Mouse (Mus musculus) cortical plate, adult 2 months (tissue): ENCODE results near the gene Sectm1b.

Source experiments
- CTCF ChIP-seq: fragments of 200-500 bp; IDR thresholded peaks from 2 replicates; pipeline ENCODE4 v1.5.1; 2011; ENCODE audit warnings: mild to moderate bottlenecking, control low read depth, low read length; ENCODE audit not compliant: insufficient read depth; ENCODE audit errors: extremely low read depth
- POLR2A ChIP-seq: fragments of 200-500 bp; IDR thresholded peaks from 2 replicates; pipeline ENCODE4 v1.6.1; 2011; ENCODE audit warnings: mild to moderate bottlenecking, low read length, control low read depth; ENCODE audit not compliant: insufficient read depth; ENCODE audit errors: extremely low read depth

- TF ChIP-seq POLR2A (no peak), CTCF (no peak)
Observed at GRCm38 (mm10) chr11:121019501-121019900, 43.9 kb downstream of the Sectm1b start.
